Mouse (Mus musculus) mature B cell (primary cell): ENCODE measurements at regions not wholly inside any gene's neighbourhood (a gene's known extent, or its start where the extent isn't known, plus 50 kb on each side); places are given as distances from the start of the nearest gene placed in this dataset.

Source experiments
- in situ Hi-C: fragments of 300-500 bp; cut with MboI; formaldehyde crosslinking; loops from 2 replicates; pipeline ENCODE4 v1.14.3; 2019

DNA sequence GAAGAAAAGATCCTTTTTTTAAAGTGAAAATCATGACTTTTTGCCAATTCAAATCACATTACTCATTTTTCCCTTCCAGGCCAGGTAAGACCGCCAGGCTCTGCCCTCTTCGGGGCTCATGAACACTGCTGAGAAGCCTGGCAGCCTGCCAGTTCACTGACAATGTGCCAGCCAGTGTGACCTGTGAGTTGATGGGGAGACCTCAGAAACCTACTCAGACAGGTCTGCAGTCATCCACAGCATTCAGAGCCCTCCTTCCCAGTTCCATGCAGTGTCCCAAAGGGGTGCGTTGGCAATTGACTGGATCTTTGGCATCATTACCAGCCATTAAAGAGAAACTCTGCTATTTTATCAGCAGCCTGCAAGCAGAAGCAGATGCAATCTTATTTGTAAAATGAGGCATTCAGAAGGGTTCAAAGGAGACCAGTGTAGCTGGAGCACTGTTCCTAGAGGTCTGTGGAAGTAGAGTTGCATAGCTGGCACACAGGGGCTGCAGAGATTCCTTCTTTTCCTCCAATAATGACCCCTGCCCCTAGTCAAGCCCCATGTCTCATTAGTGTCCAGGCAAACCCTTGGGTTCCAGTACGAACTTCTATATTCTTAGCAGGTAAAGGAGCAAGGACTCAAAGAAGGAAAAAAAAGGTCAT, 384.4 kb downstream of the Rapgef2 start:
- in situ Hi-C loops = no loop called here

GRCm38 (mm10) chr3:78901016-78901837, 385.1 kb downstream of the Rapgef2 start:
- in situ Hi-C loops = no loop called here

GRCm38 (mm10) chr3:78899446-78900230, 386.7 kb downstream of the Rapgef2 start:
- in situ Hi-C loops = no loop called here

DNA sequence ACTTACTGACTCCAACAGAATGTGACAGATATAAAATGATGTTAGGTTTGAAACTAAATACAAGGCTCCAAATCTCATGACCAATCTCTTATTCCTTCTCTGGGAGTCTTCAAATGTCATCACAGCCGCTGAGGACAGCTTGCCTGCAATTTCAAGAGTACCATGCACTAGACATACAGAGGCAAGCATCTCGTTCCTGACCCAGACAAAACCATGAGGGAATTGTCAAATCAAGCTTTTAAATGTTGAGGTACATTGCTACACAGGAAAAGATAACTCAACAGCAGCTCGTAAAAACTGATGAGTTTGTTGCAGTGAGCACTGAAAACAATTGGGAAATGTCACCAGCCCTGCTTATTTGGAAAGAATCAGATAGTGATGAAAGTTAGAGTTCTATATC, 397.0 kb downstream of the Rapgef2 start:
- in situ Hi-C loops = no loop called here

DNA sequence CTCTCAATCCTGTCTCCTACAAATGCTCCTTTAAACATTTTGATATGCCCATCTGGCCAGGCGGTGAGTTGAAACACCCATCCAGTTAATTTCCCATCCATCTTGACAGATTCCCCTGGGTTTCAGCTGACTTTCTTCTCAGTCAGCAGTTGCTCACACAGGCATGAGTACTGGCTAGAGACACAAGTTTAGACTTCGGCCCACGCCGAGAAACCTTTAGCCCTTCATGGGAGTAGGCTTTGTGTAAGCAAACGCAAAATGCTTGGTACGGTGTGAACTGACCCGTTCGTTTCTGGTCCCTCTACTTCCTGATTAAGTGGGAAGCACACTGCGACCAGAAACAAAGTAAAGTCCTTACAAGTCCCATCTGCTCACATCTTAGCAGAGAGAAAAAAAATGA, 401.6 kb downstream of the Rapgef2 start:
- in situ Hi-C loops = no loop called here

- in situ Hi-C loops = no loop called here
Observed at GRCm38 (mm10) chr3:78884029-78884428, 402.3 kb downstream of the Rapgef2 start.

GRCm38 (mm10) chr3:78880072-78880471, 406.2 kb downstream of the Rapgef2 start:
- in situ Hi-C loops = no loop called here

DNA sequence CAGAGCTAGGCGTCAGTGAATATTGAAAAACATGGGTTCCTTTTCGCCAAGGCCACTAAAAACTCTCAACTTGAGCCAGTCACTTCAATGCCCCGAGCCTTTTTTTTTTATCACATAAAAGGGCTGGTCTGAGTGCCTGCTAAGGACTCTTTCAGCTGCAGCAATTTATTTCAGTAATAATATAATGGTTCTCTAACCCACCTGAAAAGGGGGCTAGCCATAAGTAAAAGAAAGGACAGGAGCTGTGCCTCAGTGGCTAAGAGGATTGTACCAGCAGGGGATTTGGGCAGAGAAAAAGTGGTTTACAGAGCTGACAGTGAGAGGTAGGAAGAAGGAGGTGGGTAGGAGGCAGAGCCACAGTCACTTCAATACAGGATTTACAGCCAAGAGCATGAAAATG, 409.0 kb downstream of the Rapgef2 start:
- in situ Hi-C loops = no loop called here

DNA sequence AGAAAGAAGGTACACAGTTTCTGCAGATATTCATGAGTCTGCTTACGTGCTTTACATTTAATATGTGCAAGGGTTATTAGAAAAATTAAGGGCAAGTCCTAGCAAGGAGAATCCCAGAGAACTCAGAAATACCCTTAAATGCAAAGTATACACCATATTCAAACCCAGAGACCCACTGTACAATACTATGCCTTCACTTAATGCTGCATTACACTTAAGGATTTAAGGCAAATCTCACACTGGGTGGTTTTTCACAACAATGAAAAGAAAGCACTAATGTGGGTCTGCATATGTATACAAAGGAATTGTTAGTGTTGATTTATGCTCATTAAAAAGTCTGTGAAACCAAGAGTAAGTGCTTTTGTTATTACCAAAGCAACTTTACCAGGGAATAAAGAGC, 419.4 kb downstream of the Rapgef2 start:
- in situ Hi-C loops = no loop called here

- in situ Hi-C loops = no loop called here
Observed at GRCm38 (mm10) chr3:78866083-78866726, 420.1 kb downstream of the Rapgef2 start.

DNA sequence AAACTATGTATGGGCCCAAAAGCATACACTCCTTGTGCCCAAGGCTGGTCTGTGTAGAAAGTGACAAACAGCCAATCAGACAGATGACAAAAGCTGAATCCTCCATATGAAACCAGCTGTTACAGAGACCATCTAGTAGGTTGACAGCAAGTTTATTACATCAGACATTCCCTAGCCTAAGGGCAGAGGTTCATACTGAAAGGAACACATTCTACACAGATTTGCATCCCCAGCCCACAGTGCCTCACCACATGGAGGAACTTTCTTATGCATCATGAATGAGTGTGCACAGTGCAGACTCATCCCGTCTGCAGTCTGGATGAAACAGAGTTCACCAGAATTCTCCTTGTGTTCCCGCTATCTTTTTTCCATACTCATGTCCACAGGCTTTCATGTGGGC, 423.3 kb downstream of the Rapgef2 start:
- in situ Hi-C loops = no loop called here

DNA sequence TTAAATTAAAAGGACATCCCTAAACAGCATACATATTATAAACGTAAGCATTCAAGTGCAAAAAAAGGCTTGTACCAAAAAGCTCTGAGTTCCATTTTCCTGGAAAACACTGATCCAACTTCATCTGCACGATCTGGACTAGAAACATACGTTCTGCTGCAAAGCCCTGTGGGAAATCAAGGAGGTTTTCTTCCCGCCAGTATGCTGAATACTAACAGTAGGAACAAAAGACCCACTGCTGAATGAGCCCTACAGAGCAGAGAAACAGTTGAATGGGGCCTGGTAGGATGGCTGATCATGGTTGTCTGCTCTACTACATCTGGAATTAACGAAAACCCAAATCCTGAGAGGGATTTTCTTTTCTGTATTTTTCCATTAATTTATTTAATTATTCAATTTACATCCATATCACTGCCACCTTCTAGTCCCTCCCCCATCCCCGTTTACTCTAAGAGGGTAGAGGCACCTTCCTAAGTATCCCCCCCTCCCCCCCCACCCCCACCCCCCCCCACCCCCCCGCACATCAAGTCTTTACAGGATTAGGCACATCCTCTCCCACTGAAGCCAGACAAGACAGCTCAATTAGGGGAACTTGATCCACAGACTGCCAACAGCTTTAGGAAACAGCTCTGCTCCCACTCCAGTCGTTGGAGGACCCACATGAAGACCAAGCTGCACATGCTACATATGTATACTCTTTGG, 439.5 kb downstream of the Rapgef2 start:
- in situ Hi-C loops = no loop called here

GRCm38 (mm10) chr3:78841173-78841572, 445.1 kb downstream of the Rapgef2 start:
- in situ Hi-C loops = no loop called here

GRCm38 (mm10) chr3:78836824-78837223, 449.5 kb downstream of the Rapgef2 start:
- in situ Hi-C loops = no loop called here

GRCm38 (mm10) chr3:78825505-78825904, 460.8 kb downstream of the Rapgef2 start:
- in situ Hi-C loops = no loop called here

- in situ Hi-C loops = no loop called here
Observed at GRCm38 (mm10) chr3:78812425-78812824, 473.9 kb downstream of the Rapgef2 start.

- in situ Hi-C loops = no loop called here
Observed at GRCm38 (mm10) chr3:78810431-78811152, 475.7 kb downstream of the Rapgef2 start.

- in situ Hi-C loops = no loop called here
Observed at GRCm38 (mm10) chr3:78803176-78803575, 483.1 kb downstream of the Rapgef2 start.

GRCm38 (mm10) chr3:78795951-78796455, 490.3 kb downstream of the Rapgef2 start:
- in situ Hi-C loops = no loop called here

GRCm38 (mm10) chr3:78792440-78793057, 493.8 kb downstream of the Rapgef2 start:
- in situ Hi-C loops = no loop called here
